ENCODE assay signal across 9 mouse cellular contexts in the genomic region with DNA sequence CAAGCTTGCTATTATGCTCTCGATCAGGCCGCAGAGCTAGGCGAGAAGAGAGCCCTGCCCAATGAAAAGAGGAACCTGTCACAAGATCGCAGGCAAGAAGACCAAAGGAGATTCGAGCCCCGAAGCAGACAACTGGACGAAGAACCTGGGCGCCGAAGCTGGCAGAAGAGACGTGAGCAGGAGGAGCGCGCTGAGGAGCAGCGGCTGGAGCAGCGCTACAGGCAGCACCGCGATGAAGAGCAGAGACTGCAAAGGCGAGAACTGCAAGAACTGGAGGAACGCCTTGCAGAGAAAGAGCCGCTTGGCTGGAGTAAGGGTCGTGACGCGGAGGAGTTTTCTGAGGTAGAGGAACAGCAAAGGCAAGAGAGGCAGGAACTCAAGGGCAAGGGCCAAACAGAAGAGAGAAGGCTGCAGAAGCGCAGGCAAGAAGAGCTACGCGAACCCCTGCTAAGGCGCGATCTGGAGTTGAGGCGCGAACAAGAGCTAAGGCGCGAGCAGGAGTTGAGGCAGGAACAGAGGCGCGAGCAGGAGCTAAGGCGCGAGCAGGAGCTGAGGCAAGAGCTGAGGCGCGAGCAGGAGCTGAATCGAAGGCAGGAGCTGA. TPM values are rescaled to one million over a fixed set of nuclear protein-coding genes. Genes with fewer than 3 reads are reported as not detected.
DNase-seq lines count a peak whose midpoint lies in the region; ATAC-seq and TF ChIP-seq lines count a peak whose summit lies in the region.
"Had no signal": no experiment of that assay in that cellular context is flagged by ENCODE, and none has a peak within 500 bp of the region (broad histone marks: within the 10 kb centered on the region; RNA-seq: fewer than 3 reads in every experiment).

No protein-coding gene starts in this region.

- TF ChIP-seq CTCF in gastrocnemius, adult 2 months (IDR thresholded peaks at IDR 0.05): no peak
- TF ChIP-seq CTCF in kidney, postnatal 0 days (IDR thresholded peaks at IDR 0.05; ENCODE audit: low read depth): no peak

- H3K27ac ChIP-seq in gastrocnemius, adult 2 months: no peak overlapping the region
- no peak overlapping the region for H3K27ac ChIP-seq in heart, embryonic 14.5 days (replicated peaks in 1 of 2; ENCODE audit: control insufficient read depth in 1 of 2, insufficient read depth in 1 of 2, low read depth in 2 of 2, low read length in 2 of 2)
- H3K27ac ChIP-seq in kidney, postnatal 0 days: no peak overlapping the region
- H3K27ac ChIP-seq in neural tube, embryonic 13.5 days (replicated peaks): no peak overlapping the region

- H3K4me2 ChIP-seq in heart, embryonic 14.5 days (ENCODE audit: low read length): peak overlapping the region; percentile 76
- H3K4me2 ChIP-seq in kidney, postnatal 0 days (ENCODE audit: low read length): peak overlapping the region; percentile 94
- peak overlapping the region; percentile 95 for H3K4me2 ChIP-seq in neural tube, embryonic 13.5 days

- H3K9ac ChIP-seq in heart, embryonic 14.5 days (ENCODE audit: low read length): peak overlapping the region; percentile 45
- H3K9ac ChIP-seq in kidney, postnatal 0 days (ENCODE audit: low read depth, low read length): 0 out of 2 replicates have a peak overlapping the region, but pooled peaks have one; percentile 41
- peak overlapping the region; percentile 69 for H3K9ac ChIP-seq in neural tube, embryonic 13.5 days

- no peaks in the 10 kb centered on the region for H3K36me3 ChIP-seq in heart, embryonic 14.5 days (ENCODE audit: control insufficient read depth, insufficient read depth, low read length)
- no peaks in the 10 kb centered on the region for H3K36me3 ChIP-seq in kidney, postnatal 0 days (ENCODE audit: insufficient read depth, low read length)
- no peaks in the 10 kb centered on the region for H3K36me3 ChIP-seq in neural tube, embryonic 13.5 days

- DNase-seq in gastrocnemius, adult 2 months: peak; percentile 18
- DNase-seq in gastrocnemius, postnatal 25 days: no peak
- peak; percentile 72 for DNase-seq in embryo, embryonic 10.5 days (ENCODE audit: low spot score)
- DNase-seq in kidney, postnatal 0 days (ENCODE audit: low spot score): peak; percentile 44
- peak; percentile 22 to 46 for DNase-seq in lung, adult 18-20 months
- peak; percentile 7 for DNase-seq in urinary bladder, postnatal 25 days (ENCODE audit: low spot score)

- ATAC-seq in heart, embryonic 14.5 days (ENCODE audit: insufficient number of reproducible peaks, insufficient read depth, low FRiP score, low read depth): no peak
- no peak for ATAC-seq in kidney, postnatal 0 days (replicated peaks; ENCODE audit: low FRiP score, low read depth)
- ATAC-seq in neural tube, embryonic 13.5 days (ENCODE audit: low read depth): no peak

- H3K9me3 ChIP-seq in heart, embryonic 14.5 days (ENCODE audit: control insufficient read depth, low read length): no peaks in the 10 kb centered on the region
- no peaks in the 10 kb centered on the region for H3K9me3 ChIP-seq in kidney, postnatal 0 days (replicated peaks; ENCODE audit: low read length)
- no peaks in the 10 kb centered on the region for H3K9me3 ChIP-seq in neural tube, embryonic 13.5 days

- H3K4me1 ChIP-seq in heart, embryonic 14.5 days (ENCODE audit: control insufficient read depth in 2 of 2, insufficient read depth in 2 of 2, low read length in 2 of 2): peaks cover 6 to 12% of the 10 kb centered on the region in 2 experiments; a peak in 2 of 4 replicates
- H3K4me1 ChIP-seq in kidney, postnatal 0 days (replicated peaks; ENCODE audit: insufficient read depth, low read length): peaks cover 9% of the 10 kb centered on the region
- peaks cover 47% of the 10 kb centered on the region for H3K4me1 ChIP-seq in neural tube, embryonic 13.5 days (replicated peaks)

- H3K4me3 ChIP-seq in gastrocnemius, adult 2 months: peak overlapping the region; percentile 79
- peak overlapping the region; percentile 49 to 55 for H3K4me3 ChIP-seq in heart, embryonic 14.5 days (ENCODE audit: control insufficient read depth in 1 of 2, insufficient read depth in 1 of 2, low read depth in 1 of 2, low read length in 2 of 2)
- H3K4me3 ChIP-seq in kidney, postnatal 0 days (replicated peaks; ENCODE audit: low read depth, low read length): peak overlapping the region; percentile 47
- peak overlapping the region; percentile 61 for H3K4me3 ChIP-seq in neural tube, embryonic 13.5 days

- H3K27me3 ChIP-seq in heart, embryonic 14.5 days (ENCODE audit: control insufficient read depth, insufficient read depth, low read length): peaks cover 47% of the 10 kb centered on the region
- H3K27me3 ChIP-seq in kidney, postnatal 0 days (ENCODE audit: insufficient read depth, low read length): peaks cover 13% of the 10 kb centered on the region
- peaks cover 59% of the 10 kb centered on the region for H3K27me3 ChIP-seq in neural tube, embryonic 13.5 days

- intact Hi-C loops in gastrocnemius, adult 2 months (cut with DNase I): no loop called here

- WGBS in heart, embryonic 14.5 days: under 1% methylated on average over 38 of the region's 38 CpGs
- under 1% methylated on average over 38 of the region's 38 CpGs for WGBS in kidney, postnatal 0 days
- WGBS in neural tube, embryonic 13.5 days: under 1% methylated on average over 38 of the region's 38 CpGs

RNA-seq across cellular contexts. Expression of gene Tchh, which starts 1.5 kb away (rescaled TPM):
- not detected for total RNA-seq in gastrocnemius, adult 2 months (2021)
- total RNA-seq in gastrocnemius, postnatal 25 days (2021): under 1 TPM in 1 of 2 experiments, not detected in 1; 0.05 TPM
- polyA plus RNA-seq in heart, embryonic 14.5 days (2014; fragmentation: Nextera tagmentation; extraction: Ambion mirVana): 0.42 and 0.47 TPM in 2 replicates
- 6.7 and 7.1 TPM in 2 replicates for polyA plus RNA-seq in kidney, postnatal 0 days (2015; fragmentation: Nextera tagmentation; extraction: Ambion mirVana)
- 0.95 and 1.3 TPM in 2 replicates for polyA plus RNA-seq in neural tube, embryonic 13.5 days (2015; fragmentation: Nextera tagmentation; extraction: Ambion mirVana)

RNA-seq across cellular contexts. Expression of gene Tchhl1, which starts 25.0 kb away (rescaled TPM):
- not detected for total RNA-seq in gastrocnemius, adult 2 months (2021)
- total RNA-seq in gastrocnemius, postnatal 25 days (2021): not detected
- polyA plus RNA-seq in heart, embryonic 14.5 days (2014; fragmentation: Nextera tagmentation; extraction: Ambion mirVana): not detected in 2 replicates
- polyA plus RNA-seq in kidney, postnatal 0 days (2015; fragmentation: Nextera tagmentation; extraction: Ambion mirVana): 0.28 and 0.33 TPM in 2 replicates
- polyA plus RNA-seq in neural tube, embryonic 13.5 days (2015; fragmentation: Nextera tagmentation; extraction: Ambion mirVana): not detected in 2 replicates
- total RNA-seq: layer of hippocampus, adult 8-10 months had no signal

RNA-seq across cellular contexts. Expression of gene Rptn, which starts 50.1 kb away (rescaled TPM):
- total RNA-seq in gastrocnemius, adult 2 months (2021): not detected
- total RNA-seq in gastrocnemius, postnatal 25 days (2021): not detected
- polyA plus RNA-seq in heart, embryonic 14.5 days (2014; fragmentation: Nextera tagmentation; extraction: Ambion mirVana): not detected in 2 replicates
- 0.04 and 0.05 TPM in 2 replicates for polyA plus RNA-seq in kidney, postnatal 0 days (2015; fragmentation: Nextera tagmentation; extraction: Ambion mirVana)
- polyA plus RNA-seq in neural tube, embryonic 13.5 days (2015; fragmentation: Nextera tagmentation; extraction: Ambion mirVana): not detected in 2 replicates
- total RNA-seq: layer of hippocampus, adult 8-10 months had no signal
